ENCODE assay signal across 19 mouse cellular contexts in genomic region chr16:21485716-21486115, GRCm38 (mm10).
"Had no signal": no experiment of that assay in that cellular context is flagged by ENCODE, and none has a peak within 500 bp of the region (broad histone marks: within the 10 kb centered on the region; RNA-seq: fewer than 3 reads in every experiment).

No protein-coding gene starts in this region.

- H3K36me3 ChIP-seq: midbrain, embryonic 10.5 days; midbrain, embryonic 12.5 days had no signal

- H3K4me2 ChIP-seq: lung, embryonic 14.5 days; midbrain, embryonic 12.5 days; neural tube, embryonic 13.5 days; neural tube, embryonic 15.5 days had no signal

- ATAC-seq: midbrain, embryonic 16.5 days had no signal

- H3K9me3 ChIP-seq: midbrain, embryonic 10.5 days; midbrain, embryonic 12.5 days; neural tube, embryonic 13.5 days; neural tube, embryonic 15.5 days had no signal

- H3K4me1 ChIP-seq: midbrain, embryonic 10.5 days; midbrain, embryonic 12.5 days; neural tube, embryonic 13.5 days; neural tube, embryonic 15.5 days had no signal

- DNase-seq: lung, adult 18-20 months; lung, embryonic 14.5 days; lung, postnatal 10 days; lung, postnatal 4 days; midbrain, embryonic 14.5 days; retina, postnatal 1 day; right cerebral cortex, adult 18-20 months; right cerebral cortex, postnatal 25 days; right cerebral cortex, postnatal 4 days; spleen, adult 18-20 months; thymus, adult 2 months; thymus, postnatal 25 days; thymus, postnatal 4 days had no signal

- H3K4me3 ChIP-seq: midbrain, embryonic 10.5 days; midbrain, embryonic 12.5 days; myocyte; neural tube, embryonic 13.5 days; neural tube, embryonic 15.5 days had no signal

- H3K27ac ChIP-seq: midbrain, embryonic 10.5 days; midbrain, embryonic 12.5 days; neural tube, embryonic 13.5 days; neural tube, embryonic 15.5 days had no signal

- H3K27me3 ChIP-seq: midbrain, embryonic 12.5 days; neural tube, embryonic 13.5 days; neural tube, embryonic 15.5 days had no signal

- H3K9ac ChIP-seq: lung, embryonic 14.5 days; midbrain, embryonic 12.5 days; neural tube, embryonic 13.5 days; neural tube, embryonic 15.5 days had no signal
